Mouse (Mus musculus) stomach, postnatal 0 days (tissue): Measurements from ENCODE around the gene Tex2.

Experiments used
- CTCF ChIP-seq: IDR thresholded peaks from 2 replicates; pipeline ENCODE4 v1.5.1; 2016; ENCODE audit warnings: antibody characterized with exemption, low read depth, mild to moderate bottlenecking, moderate library complexity
- EP300 ChIP-seq: optimal IDR thresholded peaks from 2 replicates; pipeline ENCODE3; 2016; ENCODE audit warnings: antibody characterized with exemption

DNA sequence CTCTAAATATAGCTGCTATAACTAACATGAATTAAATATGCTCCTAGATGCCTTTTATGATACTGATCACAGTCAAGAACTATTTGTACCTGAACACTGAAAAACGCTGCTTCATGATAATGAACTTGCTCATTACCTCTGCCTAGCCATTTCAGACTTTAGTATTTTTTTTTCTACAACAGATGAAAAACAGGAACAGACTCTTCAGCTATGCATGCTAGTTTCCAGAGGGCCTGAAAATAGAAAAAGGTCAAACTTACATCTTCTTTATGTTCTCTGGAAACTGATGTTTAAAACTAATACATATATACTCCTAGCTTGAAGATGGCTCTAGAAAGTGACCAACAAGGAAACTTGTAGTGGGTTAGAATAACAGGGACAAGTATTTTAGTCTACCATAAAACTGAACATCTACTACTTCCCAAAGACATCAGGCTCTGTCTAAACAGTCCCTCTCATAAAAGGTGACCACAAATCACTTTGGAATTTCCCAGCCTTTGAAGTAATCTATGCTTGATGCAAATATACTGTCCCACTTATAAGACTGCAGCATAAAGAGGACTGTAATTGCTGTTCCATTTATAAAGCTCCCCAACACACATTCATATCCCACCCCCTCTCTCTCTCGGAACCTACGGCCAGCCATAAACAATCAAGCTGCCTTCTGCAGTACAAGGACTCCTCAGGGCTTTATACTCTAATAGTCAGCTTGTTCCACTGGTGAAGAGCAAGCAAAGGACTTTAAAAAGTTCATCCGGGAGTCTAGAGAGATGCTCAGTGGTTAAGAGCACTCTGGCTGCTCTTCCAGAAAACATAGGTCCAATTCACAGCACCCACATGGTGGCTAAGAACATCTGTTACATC, 148.3 kb downstream of the Tex2 start:
- TF ChIP-seq CTCF = no peak
- TF ChIP-seq EP300 = no peak
